Mouse (Mus musculus) adipocyte (in vitro differentiated cells): Measurements from ENCODE around the gene Grid2.
"Not testable (repeated sequence)": the region's sequence is repeated elsewhere in the genome, so short reads cannot be mapped to it uniquely, and the experiment has no call there.

Source experiments
- DNase-seq: peaks from one replicate; pipeline ENCODE4 v3.0.0-alpha.2; 2016; ENCODE audit warnings: low spot score

Grid2 gene

GRCm38 (mm10) chr6:63255826-63256555 is at the start of gene Grid2:
Gene Grid2 (plus strand): TSS chr6:63255876.
- no peak for DNase-seq

GRCm38 (mm10) chr6:63250738-63251137 is 4.9 kb upstream of the Grid2 start:
- DNase-seq: no peak

GRCm38 (mm10) chr6:63256556-63257405 is 1.1 kb downstream of the Grid2 start:
- no peak for DNase-seq

- no peak for DNase-seq
Measured at GRCm38 (mm10) chr6:63257406-63257845, 1.8 kb downstream of the Grid2 start.

GRCm38 (mm10) chr6:63257876-63258275 is 2.2 kb downstream of the Grid2 start:
- DNase-seq: no peak

- no peak for DNase-seq
Measured at GRCm38 (mm10) chr6:63259764-63260163, 4.1 kb downstream of the Grid2 start.

GRCm38 (mm10) chr6:63284419-63284818 is 28.7 kb downstream of the Grid2 start:
- no peak for DNase-seq

- DNase-seq: no peak
Measured at GRCm38 (mm10) chr6:63342438-63343004, 86.8 kb downstream of the Grid2 start.

- no peak for DNase-seq
Measured at GRCm38 (mm10) chr6:63347015-63347414, 91.3 kb downstream of the Grid2 start.

GRCm38 (mm10) chr6:63381061-63381611 is 125.5 kb downstream of the Grid2 start:
- no peak for DNase-seq

GRCm38 (mm10) chr6:63401698-63402097 is 146.0 kb downstream of the Grid2 start:
- DNase-seq: no peak

- no peak for DNase-seq
Measured at GRCm38 (mm10) chr6:63417534-63417933, 161.9 kb downstream of the Grid2 start.

GRCm38 (mm10) chr6:63432751-63433150 is 177.1 kb downstream of the Grid2 start:
- no peak for DNase-seq

- DNase-seq: no peak
Measured at GRCm38 (mm10) chr6:63448175-63448574, 192.5 kb downstream of the Grid2 start.

GRCm38 (mm10) chr6:63482141-63482540 is 226.5 kb downstream of the Grid2 start:
- no peak for DNase-seq

GRCm38 (mm10) chr6:63515016-63515415 is 259.3 kb downstream of the Grid2 start:
- peak; percentile 16 for DNase-seq

GRCm38 (mm10) chr6:63515957-63516356 is 260.3 kb downstream of the Grid2 start:
- no peak for DNase-seq

- no peak for DNase-seq
Measured at GRCm38 (mm10) chr6:63531751-63532150, 276.1 kb downstream of the Grid2 start.

- DNase-seq: no peak
Measured at GRCm38 (mm10) chr6:63532901-63533300, 277.2 kb downstream of the Grid2 start.

- no peak for DNase-seq
Measured at GRCm38 (mm10) chr6:63547741-63548140, 292.1 kb downstream of the Grid2 start.

GRCm38 (mm10) chr6:63568741-63569140 is 313.1 kb downstream of the Grid2 start:
- not testable (repeated sequence) for DNase-seq

- no peak for DNase-seq
Measured at GRCm38 (mm10) chr6:63590681-63591080, 335.0 kb downstream of the Grid2 start.
